ENCODE assay signal across 18 mouse cellular contexts in genomic region chr3:103647164-103647867, GRCm38 (mm10). TPM values are rescaled to one million over a fixed set of nuclear protein-coding genes. Genes with fewer than 3 reads are reported as not detected.
DNase-seq lines count a peak whose midpoint lies in the region; ATAC-seq lines count a peak whose summit lies in the region.
"Had no signal": no experiment of that assay in that cellular context is flagged by ENCODE, and none has a peak within 500 bp of the region (broad histone marks: within the 10 kb centered on the region; RNA-seq: fewer than 3 reads in every experiment).

No protein-coding gene starts in this region.

- no peak overlapping the region for H3K9ac ChIP-seq in heart, embryonic 11.5 days (ENCODE audit: low read depth, low read length)
- H3K9ac ChIP-seq in hindbrain, embryonic 12.5 days = no peak overlapping the region
- H3K9ac ChIP-seq: forebrain, embryonic 12.5 days; midbrain, embryonic 12.5 days; neural tube, embryonic 15.5 days had no signal

- DNase-seq in heart, adult 9 months (ENCODE audit: low spot score in 2 of 2) = peak; percentile 40 to 48
- peak; percentile 16 for DNase-seq in ZHBTc4 (ENCODE audit: low read depth, low spot score)
- peak; percentile 31 to 35 for DNase-seq in heart, postnatal 10 days
- DNase-seq in lung, postnatal 10 days = peak; percentile 72
- DNase-seq in adrenal gland, adult 18-20 months (ENCODE audit: low spot score in 2 of 2) = no peak
- DNase-seq: adrenal gland, adult 2 months; cerebellum, postnatal 25 days; kidney, adult 9 months; right cerebral cortex, adult 18-20 months had no signal

- no peak for ATAC-seq in heart, embryonic 11.5 days (replicated peaks; ENCODE audit: insufficient number of reproducible peaks, low FRiP score, low TSS enrichment)
- no peak for ATAC-seq in hindbrain, embryonic 12.5 days (ENCODE audit: low FRiP score)

- no peak overlapping the region for H3K4me2 ChIP-seq in heart, embryonic 11.5 days
- no peak overlapping the region for H3K4me2 ChIP-seq in hindbrain, embryonic 12.5 days (replicated peaks)
- H3K4me2 ChIP-seq: forebrain, embryonic 12.5 days; midbrain, embryonic 12.5 days; neural tube, embryonic 15.5 days had no signal

- no peaks in the 10 kb centered on the region for H3K9me3 ChIP-seq in heart, embryonic 11.5 days (replicated peaks; ENCODE audit: control insufficient read depth, low read length)
- no peaks in the 10 kb centered on the region for H3K9me3 ChIP-seq in hindbrain, embryonic 12.5 days (replicated peaks)
- H3K9me3 ChIP-seq: forebrain, embryonic 12.5 days; midbrain, embryonic 12.5 days; neural tube, embryonic 15.5 days had no signal

- no peaks in the 10 kb centered on the region for H3K36me3 ChIP-seq in heart, embryonic 11.5 days (ENCODE audit: control insufficient read depth, insufficient read depth, low read length)
- H3K36me3 ChIP-seq in hindbrain, embryonic 12.5 days = no peaks in the 10 kb centered on the region
- H3K36me3 ChIP-seq: forebrain, embryonic 12.5 days; midbrain, embryonic 12.5 days; neural tube, embryonic 15.5 days had no signal

- WGBS in heart, embryonic 11.5 days (ENCODE audit: insufficient replicate concordance) = 63% methylated on average over 11 of the region's 11 CpGs
- 87% methylated on average over 11 of the region's 11 CpGs for WGBS in hindbrain, embryonic 12.5 days

- H3K27me3 ChIP-seq in heart, embryonic 11.5 days (ENCODE audit: control insufficient read depth, insufficient read depth, low read length) = no peaks in the 10 kb centered on the region
- no peaks in the 10 kb centered on the region for H3K27me3 ChIP-seq in hindbrain, embryonic 12.5 days
- H3K27me3 ChIP-seq: forebrain, embryonic 12.5 days; midbrain, embryonic 12.5 days; neural tube, embryonic 15.5 days had no signal

- no peak overlapping the region for H3K27ac ChIP-seq in heart, embryonic 11.5 days (ENCODE audit: low read depth, low read length)
- H3K27ac ChIP-seq in hindbrain, embryonic 12.5 days = no peak overlapping the region
- H3K27ac ChIP-seq: forebrain, embryonic 12.5 days; macrophage; midbrain, embryonic 12.5 days; neural tube, embryonic 15.5 days had no signal

- no peaks in the 10 kb centered on the region for H3K4me1 ChIP-seq in heart, embryonic 11.5 days (ENCODE audit: control insufficient read depth, insufficient read depth, low read length)
- H3K4me1 ChIP-seq in hindbrain, embryonic 12.5 days = no peaks in the 10 kb centered on the region

- no peak overlapping the region for H3K4me3 ChIP-seq in heart, embryonic 11.5 days (ENCODE audit: low read depth, low read length)
- H3K4me3 ChIP-seq in hindbrain, embryonic 12.5 days = no peak overlapping the region
- H3K4me3 ChIP-seq: forebrain, embryonic 12.5 days; midbrain, embryonic 12.5 days; myocyte; neural tube, embryonic 15.5 days had no signal

- intact Hi-C loops in heart, postnatal 10 days (cut with DNase I) = no loop called here

RNA-seq across cellular contexts. Expression of gene Atg4a-ps, which starts 1.4 kb away (rescaled TPM):
- 0.09 and 0.13 TPM in 2 replicates for polyA plus RNA-seq in heart, embryonic 11.5 days (2014; fragmentation: Nextera tagmentation; extraction: Ambion mirVana)
- 1 to 10 TPM in 1 of 2 experiments, not detected in 1; 1.5 TPM for total RNA-seq in heart, postnatal 10 days (2021)
- total RNA-seq in adrenal gland, adult 18-20 months (2021) = 1 to 10 TPM in 1 of 2 experiments, not detected in 1; 1.8 TPM
- not detected in 2 replicates for polyA plus RNA-seq in hindbrain, embryonic 12.5 days (2016; fragmentation: Nextera tagmentation; extraction: Ambion mirVana)
- polyA plus RNA-seq: adrenal gland, adult 2 months; liver, adult 2 months; stomach, embryonic 14.5 days had no signal

Comparison
In these comparisons a context has a peak if more than half of its experiments do, and no peak if none do; other contexts are left out.
1. DNase-seq: peak in heart, adult 9 months (2 of 2), ZHBTc4 (single experiment), heart, postnatal 10 days (2 of 2) and lung, postnatal 10 days (single experiment); none in adrenal gland, adult 18-20 months (0 of 2).